Mouse (Mus musculus) cerebellum, adult 11 months (tissue): ENCODE measurements at regions not wholly inside any gene's neighbourhood (a gene's known extent, or its start where the extent isn't known, plus 50 kb on each side); places are given as distances from the start of the nearest gene placed in this dataset.
A peak's percentile ranks its signal among the peaks of the same experiment; 100 is the strongest.

Source experiments
- DNase-seq: peaks from one replicate; pipeline ENCODE4 v3.0.0; 2022

DNA sequence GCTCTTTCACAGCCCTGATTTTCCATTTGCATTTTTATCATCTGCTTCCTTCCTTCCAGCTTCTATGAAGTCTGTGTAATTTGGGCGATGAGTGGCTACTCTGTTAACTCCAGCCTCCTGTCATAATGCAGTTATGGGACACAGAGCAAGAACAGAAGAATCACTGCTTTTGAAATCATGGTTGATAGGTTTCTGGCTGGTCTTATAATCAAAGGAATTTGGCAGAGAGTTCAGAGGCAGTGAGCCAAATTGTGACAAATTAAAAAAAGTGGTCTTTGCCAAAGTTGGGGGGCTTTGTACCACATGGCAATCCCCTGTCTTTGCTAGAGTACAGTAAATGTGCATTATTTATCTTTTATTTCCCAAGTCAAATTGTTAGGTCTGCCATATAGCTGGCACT is 1292.6 kb downstream of the Rapgef2 start:
- no peak for DNase-seq

DNA sequence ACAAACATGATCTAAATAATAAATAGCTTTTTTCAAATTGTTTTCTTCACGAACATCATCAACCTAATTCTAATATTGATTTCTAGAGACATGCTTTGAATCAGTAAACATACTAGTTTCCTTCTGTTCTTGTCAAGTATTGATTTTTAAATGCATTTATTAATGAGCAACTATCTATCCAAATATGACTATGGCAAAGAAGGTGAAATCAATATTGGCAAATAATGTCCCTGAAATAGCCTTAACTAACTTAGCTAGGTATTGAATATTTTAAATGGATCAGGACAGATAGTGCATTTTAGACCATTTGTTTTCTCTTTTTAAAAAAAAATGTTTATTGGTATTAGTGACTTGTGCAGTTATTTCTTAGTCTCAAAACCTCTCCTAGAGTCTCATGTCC is 1341.5 kb downstream of the Rapgef2 start:
- DNase-seq, result no peak

DNA sequence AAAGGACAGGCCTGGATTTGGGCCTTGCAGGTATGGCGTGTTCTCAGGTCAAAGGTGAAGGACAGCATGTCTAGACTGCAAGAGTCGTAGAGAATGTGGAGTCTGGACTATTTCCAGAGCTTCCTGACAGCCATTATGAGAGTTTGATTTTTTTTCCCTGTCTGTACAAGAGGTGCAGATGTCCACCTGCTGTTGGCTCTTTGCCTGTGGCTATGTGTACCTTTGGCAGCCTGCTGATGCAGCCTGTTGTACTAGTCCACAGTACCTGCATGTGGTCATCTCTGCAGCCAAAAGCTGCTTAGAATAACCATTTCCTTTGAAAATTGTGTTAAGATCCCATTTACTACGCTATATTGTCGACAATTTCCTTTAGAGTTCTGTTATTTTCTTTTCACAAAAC is 1389.1 kb downstream of the Rapgef2 start:
- peak; percentile 75 for DNase-seq

DNA sequence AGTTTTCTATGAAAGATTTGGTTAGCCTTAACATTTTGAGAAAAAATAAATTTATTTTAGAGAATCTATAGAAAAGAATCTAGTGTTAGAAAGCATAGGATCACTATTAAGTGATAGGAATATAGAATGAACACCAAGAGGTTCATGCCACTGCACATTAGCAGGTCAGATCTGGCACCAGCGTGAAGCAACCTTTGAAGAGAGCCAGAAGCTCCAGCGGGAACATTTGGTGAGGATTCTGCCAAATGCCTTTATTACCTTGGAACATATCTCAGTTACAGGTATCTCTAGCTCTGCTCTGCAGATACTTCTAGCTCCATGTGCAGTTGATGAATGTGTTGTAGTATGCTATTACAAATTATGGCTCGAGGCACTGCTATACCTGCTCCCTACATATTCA is 1398.7 kb downstream of the Rapgef2 start:
- DNase-seq, result peak; percentile 10

DNA sequence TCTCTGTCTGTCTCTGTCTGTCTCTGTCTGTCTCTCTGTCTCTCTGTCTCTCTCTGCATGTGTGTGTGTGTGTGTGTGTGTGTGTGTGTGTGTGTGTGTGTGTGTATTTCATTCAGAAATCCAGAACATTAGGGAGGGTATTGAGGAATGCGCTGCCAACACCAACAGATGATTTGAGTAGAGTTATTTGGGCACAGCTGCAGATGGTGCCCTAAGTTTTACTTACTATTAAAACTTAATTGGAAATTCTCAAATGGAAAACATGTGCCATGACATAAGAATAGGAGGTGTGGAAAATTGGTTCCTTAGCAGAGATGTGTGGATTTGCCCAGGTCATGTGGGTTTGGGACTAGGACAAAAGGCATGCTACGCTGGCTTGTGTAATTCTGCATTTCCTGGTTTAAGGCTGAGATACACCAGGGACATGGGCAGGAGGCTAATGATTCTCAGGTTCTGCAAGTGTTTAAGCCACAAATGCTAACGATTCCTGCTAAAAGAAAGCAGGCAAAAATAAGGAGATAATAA is 1437.5 kb downstream of the Rapgef2 start:
- DNase-seq, result no peak

DNA sequence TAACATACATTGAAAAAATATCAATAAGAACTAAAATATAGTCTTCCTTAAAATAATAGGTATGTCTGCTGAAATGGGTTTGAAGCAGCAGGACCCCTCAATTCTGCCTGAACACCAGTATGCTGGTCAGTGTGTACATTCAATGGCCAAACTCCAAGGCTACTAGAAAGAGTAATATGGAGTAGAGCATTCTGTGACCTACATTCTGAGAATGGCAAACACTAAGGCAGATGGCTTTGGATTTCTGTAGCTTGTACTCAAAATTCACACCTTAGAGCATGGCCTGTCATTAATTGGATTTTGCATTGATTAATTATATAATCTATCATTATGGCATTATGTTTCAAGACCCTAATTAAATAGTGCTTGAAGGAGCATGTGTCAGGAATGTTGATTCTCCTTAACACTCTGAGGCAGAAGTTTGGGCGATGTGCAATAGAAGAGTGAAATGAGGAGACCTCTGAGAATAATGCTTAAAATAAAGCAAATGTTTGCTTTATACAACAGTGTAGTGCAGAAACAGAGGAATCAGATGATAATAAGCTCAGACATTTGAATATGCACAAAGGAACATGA is 1454.0 kb downstream of the Rapgef2 start:
- no peak for DNase-seq

DNA sequence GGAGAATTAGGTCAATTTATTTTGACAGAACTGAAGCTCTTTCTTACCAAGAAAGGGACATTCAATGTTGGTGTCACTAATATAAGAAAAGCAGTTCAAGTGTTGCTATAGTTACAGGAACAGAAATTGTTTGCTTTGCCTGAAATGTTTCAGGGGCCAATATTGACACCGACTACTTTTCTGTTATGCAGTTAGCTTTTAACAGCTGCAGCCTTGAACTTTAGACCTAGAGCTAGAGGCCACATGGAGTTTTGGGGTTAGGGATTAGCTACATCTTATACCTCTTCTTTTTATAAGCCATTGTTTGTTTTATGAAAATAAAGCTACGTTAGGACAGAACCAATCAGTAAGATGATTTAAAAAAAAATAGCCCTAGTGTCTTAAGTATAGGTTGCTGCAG is 1454.6 kb downstream of the Rapgef2 start:
- no peak for DNase-seq

DNA sequence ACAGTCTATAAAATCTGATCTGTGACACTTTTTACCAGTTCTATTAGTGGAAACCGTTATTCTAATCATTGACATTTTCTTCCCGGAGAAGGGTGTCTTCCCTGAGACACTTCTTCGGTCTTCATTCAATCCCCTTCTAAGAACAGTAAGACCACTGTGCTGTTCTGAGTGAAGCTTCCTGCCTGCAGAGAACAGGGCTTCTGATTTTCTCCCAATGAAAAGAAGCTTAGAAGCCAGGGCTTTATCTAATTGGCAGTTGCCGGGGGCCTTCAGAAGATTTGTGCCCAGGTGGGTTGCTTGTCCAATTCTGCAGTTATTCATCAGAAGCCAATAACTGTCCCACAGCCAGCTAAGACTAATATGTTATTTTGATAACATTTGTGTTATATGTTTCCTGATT is 1455.1 kb downstream of the Rapgef2 start:
- DNase-seq, result no peak

DNA sequence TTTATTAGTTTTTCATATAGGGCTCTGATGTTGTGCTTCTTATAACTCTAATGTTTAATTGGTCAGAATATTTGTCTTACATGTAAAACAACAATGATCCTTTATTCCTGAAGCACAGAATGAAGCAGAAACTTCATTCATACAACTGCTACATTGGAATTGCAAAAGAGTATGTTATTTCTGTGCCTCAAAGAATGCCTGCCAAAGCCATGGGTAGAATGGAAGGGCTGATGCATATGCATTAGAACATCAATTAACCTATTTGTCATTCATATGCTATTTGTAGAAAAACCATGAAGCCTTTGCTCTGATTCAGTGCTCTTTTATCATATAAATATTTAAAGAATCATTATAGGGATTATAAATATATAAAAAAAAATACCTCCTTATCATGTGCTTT is 1456.1 kb downstream of the Rapgef2 start:
- DNase-seq, result no peak

DNA sequence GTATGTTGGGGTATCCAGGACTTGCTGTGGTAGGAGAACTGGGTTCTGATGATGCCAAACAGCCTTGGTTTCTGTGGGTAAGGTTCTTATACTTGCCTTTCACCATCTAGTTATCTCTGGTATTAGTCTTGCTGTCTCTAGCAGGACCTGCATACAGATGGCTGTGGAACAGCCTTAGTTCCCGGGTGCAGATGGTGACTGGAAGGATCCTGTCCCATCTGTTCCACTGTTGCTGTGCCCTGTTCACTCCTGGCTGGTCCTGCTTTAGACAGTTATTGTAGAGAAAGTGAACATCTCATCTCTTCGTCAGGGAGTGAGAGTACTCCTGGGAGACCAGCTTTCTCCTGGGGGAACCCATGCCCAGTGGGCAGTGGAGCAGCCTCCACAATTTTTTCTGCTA is 1485.5 kb downstream of the Rapgef2 start:
- peak; percentile 7 for DNase-seq

DNA sequence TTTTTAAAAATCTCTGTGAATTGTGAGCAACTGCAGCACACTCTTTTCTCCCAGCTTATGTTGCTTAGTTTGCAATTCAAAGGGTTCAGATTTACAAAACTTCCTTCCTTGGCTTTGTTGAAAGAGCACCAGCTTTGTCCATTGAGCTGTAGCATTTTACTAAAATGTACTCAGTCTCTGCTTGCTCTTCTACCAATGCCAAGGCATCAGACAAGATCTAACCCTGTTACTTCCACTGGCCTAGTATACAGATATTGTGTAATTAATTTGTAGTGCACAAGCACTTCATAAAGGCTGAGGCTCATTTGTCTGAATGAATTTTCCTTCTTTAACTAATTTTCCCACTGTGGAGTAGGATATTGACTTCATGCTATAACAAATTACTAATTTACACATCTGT is 1504.5 kb downstream of the Rapgef2 start:
- no peak for DNase-seq

DNA sequence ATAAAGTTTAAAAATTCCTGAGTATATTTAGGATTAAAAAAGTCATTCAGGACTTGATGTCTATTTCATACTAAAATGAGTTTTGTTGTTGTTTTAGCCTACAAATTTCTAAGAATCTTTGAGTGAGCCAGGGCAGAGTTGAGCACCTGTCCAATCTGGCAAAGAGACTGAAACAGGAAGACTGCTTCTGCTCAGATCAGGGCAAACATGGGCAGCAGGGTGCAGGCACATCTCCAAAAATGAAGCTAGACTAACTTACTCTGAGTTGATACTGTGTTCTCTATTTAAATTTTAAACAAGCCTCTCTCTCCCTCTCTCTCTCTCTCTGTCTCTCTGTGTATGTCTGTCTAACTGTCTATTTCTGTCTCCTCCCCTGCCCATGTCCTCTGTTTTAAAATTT is 1505.0 kb downstream of the Rapgef2 start:
- DNase-seq, result peak; percentile 42

DNA sequence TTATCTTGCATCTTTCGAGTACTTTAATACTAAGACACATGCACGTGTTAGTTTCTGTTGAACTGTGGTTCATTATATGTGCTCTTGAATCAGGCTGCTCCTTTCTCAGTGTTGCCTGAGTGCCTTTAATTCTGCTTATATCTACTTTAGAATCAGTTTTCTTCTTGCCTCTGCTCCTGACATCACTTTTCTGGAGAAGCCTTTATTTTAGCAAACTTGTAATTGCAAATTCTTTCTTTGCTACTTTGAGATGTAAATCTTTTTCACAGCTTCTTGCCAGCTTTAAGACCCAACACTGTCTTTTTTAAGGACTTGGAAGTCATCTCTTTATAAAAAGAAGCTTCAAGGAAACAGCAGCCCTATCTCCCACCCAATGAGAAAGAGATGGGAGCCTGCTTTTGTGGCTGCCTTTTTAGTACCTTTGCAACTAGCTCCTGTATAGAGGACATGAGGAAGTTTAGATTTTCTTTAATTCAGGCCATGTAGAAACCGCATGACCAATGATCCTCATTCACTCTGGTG is 1527.4 kb downstream of the Rapgef2 start:
- no peak for DNase-seq

DNA sequence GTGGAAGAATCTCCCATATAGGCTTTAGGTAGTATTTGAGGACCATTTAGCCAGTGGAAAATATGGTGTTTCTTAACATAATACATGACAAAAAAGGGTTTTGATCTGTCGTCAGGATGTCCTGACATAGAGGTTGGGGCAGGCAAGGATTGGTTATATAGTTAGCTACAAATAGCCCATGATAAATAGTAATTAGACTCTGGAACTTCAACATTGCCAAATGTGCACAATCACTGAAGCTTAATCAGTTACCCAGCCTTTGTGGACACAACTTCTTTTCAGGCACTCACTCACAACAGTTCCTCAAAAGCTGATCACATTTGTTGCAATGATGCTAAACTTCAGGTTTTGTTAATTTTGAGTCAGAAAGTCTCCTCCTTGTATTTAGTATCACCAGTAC is 1528.0 kb downstream of the Rapgef2 start:
- DNase-seq, result no peak

DNA sequence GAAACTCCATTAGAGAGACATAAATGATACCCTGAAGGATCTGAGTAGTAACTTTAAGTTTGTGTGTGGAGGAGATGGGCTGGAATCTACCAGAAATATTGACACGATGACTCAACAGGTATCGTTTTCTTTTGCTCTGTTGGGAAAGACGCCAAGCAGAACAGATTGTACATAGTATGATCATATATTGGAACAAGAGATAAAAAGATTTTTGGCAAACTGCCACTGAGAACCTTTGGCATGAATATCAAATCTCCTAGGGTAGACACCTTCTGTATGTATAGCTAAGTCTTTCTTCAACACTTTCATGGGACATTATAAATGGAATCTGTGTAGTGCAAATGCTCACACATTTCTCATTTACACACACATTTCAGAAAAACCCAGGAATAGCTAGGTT is 1544.2 kb downstream of the Rapgef2 start:
- no peak for DNase-seq

DNA sequence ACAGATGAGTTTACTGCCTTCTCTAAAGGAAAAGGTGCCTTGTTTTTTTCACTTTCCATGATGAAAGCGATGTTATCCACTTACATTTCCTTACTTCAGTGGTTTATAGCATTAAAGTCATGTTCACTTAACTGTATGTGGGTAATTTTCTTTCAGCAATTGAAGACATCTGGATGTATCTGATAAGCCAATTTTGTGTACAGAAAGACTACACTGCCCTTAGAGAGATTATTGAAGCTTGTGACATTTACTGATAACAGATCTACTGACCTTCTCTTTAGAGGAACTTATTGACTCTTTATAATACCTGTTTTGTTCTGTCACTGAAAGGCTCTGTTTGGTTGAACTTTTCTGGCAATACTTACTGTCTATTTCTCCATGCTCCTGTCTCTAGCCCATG is 1568.5 kb downstream of the Rapgef2 start:
- DNase-seq, result no peak

DNA sequence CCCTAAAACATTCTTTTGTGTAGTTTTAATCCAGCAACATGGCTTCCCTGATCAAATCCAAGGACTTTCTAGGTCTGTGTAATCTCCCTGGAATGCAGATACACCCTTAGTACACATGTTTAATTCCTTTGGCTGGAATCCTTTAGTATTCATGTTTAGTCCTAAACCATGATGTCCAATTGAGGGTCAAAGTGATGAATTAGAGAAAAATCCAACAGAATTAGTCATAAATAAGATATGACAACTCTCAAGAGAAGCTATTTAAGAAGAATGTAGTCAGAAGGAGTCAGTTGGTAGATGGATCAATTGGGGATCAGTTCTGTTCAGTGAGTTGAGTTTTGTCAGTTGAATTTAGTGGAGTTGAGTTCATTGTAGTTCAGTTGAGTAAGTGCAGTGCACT is 1590.7 kb downstream of the Rapgef2 start:
- DNase-seq, result no peak

DNA sequence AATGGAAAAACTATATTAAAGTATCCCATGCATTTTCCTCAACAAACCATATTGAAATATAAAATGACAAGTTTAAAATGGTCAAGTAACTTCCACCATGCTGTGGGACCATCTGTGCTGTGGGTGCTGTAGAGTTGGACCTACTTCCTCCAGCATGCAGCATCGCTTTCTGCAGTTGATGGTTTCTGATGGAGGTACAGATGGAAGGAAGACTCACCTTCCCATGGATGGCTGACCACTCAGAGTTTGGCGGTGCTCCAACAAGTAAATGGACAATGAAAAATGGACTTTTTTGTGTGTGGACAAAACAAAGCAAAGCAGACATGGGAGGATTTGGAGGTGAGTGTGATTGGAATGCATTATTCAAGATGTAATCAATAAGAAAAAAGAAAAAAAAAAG is 1592.3 kb downstream of the Fstl5 start:
- DNase-seq, result peak; percentile 52

DNA sequence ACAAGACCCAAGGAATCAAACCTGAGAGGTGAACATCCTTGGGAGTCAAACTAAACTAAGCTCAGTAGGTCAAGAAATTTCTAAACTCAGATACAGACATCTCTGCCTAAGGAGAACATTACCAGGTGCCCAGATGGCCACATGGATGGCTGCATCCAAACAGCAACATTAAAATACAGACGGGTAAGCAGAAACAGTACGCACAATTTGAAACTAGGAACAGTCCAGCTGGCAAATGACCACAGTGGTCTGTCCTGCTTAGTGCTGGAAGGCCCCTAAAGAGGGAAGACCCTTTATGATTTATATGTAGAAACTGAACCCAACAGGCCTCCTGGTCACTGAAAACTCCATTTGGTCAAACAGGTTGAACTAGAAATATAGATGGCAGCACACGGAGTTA is 1579.8 kb downstream of the Fstl5 start:
- DNase-seq, result no peak
